Mouse (Mus musculus): ENCODE results near the gene Ctdspl. TPM values are rescaled to one million over a fixed set of nuclear protein-coding genes. Genes with fewer than 3 reads are reported as not detected.

The Ctdspl gene
- polyA plus RNA-seq, 1 experiment = 5.5 TPM

- Histone ChIP-seq H3K4me3 (ENCODE audit: insufficient read depth, low read length) (peak overlapping the region; percentile 56), H3K27ac (ENCODE audit: insufficient read depth, low read depth, low read length) (no peak overlapping the region), H3K4me1 (ENCODE audit: control insufficient read depth, insufficient read depth, low read length) (peaks cover 2% of the 10 kb centered on the region; the same call in 1 of the 2 replicates)
- TF ChIP-seq POLR2A (IDR thresholded peaks at IDR 0.05; ENCODE audit: borderline replicate concordance, low read depth, low read length) (no peak), CTCF (IDR thresholded peaks at IDR 0.05; ENCODE audit: low read depth, low read length) (no peak)
These were observed 166.5 kb downstream of the Ctdspl start for GRCm38 (mm10) chr9:119092473-119093418.

Other genes with a start within 250 kb of the Ctdspl start
- 40.4 and 43.1 TPM in 2 replicates for gene Vill, start 126.3 kb downstream of the Ctdspl start, polyA plus RNA-seq (2012; ENCODE audit: insufficient read depth, insufficient read length, missing spikeins)
- gene Plcd1, start 167.0 kb downstream of the Ctdspl start, polyA plus RNA-seq (2012; ENCODE audit: insufficient read depth, insufficient read length, missing spikeins) = 1.7 and 1.8 TPM in 2 replicates
- not detected in 2 replicates for gene Dlec1, start 176.0 kb downstream of the Ctdspl start, polyA plus RNA-seq (2012; ENCODE audit: insufficient read depth, insufficient read length, missing spikeins)
- not detected in 2 replicates for gene Acaa1b, start 230.6 kb downstream of the Ctdspl start, polyA plus RNA-seq (2012; ENCODE audit: insufficient read depth, insufficient read length, missing spikeins)
- not detected in 2 replicates for gene Gm47289, start 232.7 kb downstream of the Ctdspl start, polyA plus RNA-seq (2012; ENCODE audit: insufficient read depth, insufficient read length, missing spikeins)